16 mouse cellular contexts compared by ENCODE assay signal in genomic region chr9:42786286-42786685, GRCm38 (mm10).
"Had no signal": no experiment of that assay in that cellular context is flagged by ENCODE, and none has a peak within 500 bp of the region (broad histone marks: within the 10 kb centered on the region; RNA-seq: fewer than 3 reads in every experiment).

No protein-coding gene starts in this region.

- H3K27ac ChIP-seq: neural tube, embryonic 15.5 days; stomach, embryonic 15.5 days; stomach, postnatal 0 days had no signal

- DNase-seq: retina, postnatal 1 day; right cerebral cortex, adult 18-20 months; right cerebral cortex, postnatal 14 days; right cerebral cortex, postnatal 25 days; right cerebral cortex, postnatal 4 days; spleen, adult 18-20 months; thymus, adult 18-20 months; thymus, adult 2 months; thymus, postnatal 14 days; thymus, postnatal 25 days; thymus, postnatal 36 days; thymus, postnatal 4 days had no signal

- H3K9ac ChIP-seq: neural tube, embryonic 13.5 days; stomach, embryonic 15.5 days had no signal

- H3K27me3 ChIP-seq: neural tube, embryonic 13.5 days; neural tube, embryonic 15.5 days; stomach, embryonic 15.5 days had no signal

- H3K4me1 ChIP-seq: stomach, embryonic 15.5 days had no signal

- H3K4me2 ChIP-seq: neural tube, embryonic 13.5 days; neural tube, embryonic 15.5 days; stomach, embryonic 15.5 days had no signal

- H3K9me3 ChIP-seq: neural tube, embryonic 13.5 days; neural tube, embryonic 15.5 days; stomach, embryonic 15.5 days had no signal

- H3K36me3 ChIP-seq: neural tube, embryonic 13.5 days; neural tube, embryonic 15.5 days; stomach, embryonic 15.5 days had no signal

- H3K4me3 ChIP-seq: neural tube, embryonic 13.5 days; neural tube, embryonic 15.5 days; stomach, embryonic 15.5 days had no signal
